Mouse (Mus musculus) heart, embryonic 16.5 days (tissue): ENCODE results near the gene Dnm3. TPM values are rescaled to one million over a fixed set of nuclear protein-coding genes. Genes with fewer than 3 reads are reported as not detected.

Experiments used
- ATAC-seq: fragments of 200-750 bp; cut with Nextera tagmentation; replicated peaks from 2 replicates; pipeline ENCODE4 v1.8.0; 2017; ENCODE audit warnings: moderate number of reproducible peaks; ENCODE audit not compliant: insufficient read depth, low FRiP score; ENCODE audit errors: extremely low read depth
- H3K27ac ChIP-seq: fragments of 300-500 bp; sonication (generic); 2 replicates; pipeline ENCODE4 v1.5.1; 2014; ENCODE audit warnings: mild to moderate bottlenecking, low read length, control low read depth, moderate library complexity
- H3K27me3 ChIP-seq: fragments of 300-500 bp; sonication (generic); 2 replicates; pipeline ENCODE4 v1.6.1; 2014; ENCODE audit warnings: low read length, mixed read lengths; ENCODE audit not compliant: control insufficient read depth, insufficient read depth
- H3K36me3 ChIP-seq: fragments of 300-500 bp; sonication (generic); 2 replicates; pipeline ENCODE4 v1.6.1; 2014; ENCODE audit not compliant: control insufficient read depth, insufficient read depth
- H3K4me1 ChIP-seq: fragments of 300-500 bp; sonication (generic); 2 replicates; pipeline ENCODE4 v1.6.1; 2014; ENCODE audit warnings: low read length, mixed read lengths; ENCODE audit not compliant: control insufficient read depth, insufficient read depth
- H3K4me2 ChIP-seq: fragments of 300-500 bp; sonication (generic); 2 replicates; pipeline ENCODE4 v1.6.1; 2014; ENCODE audit warnings: low read depth, mild to moderate bottlenecking, control low read depth, low read length
- H3K4me3 ChIP-seq: fragments of 300-500 bp; sonication (generic); 2 replicates; pipeline ENCODE4 v1.5.1; 2014; ENCODE audit warnings: mild to moderate bottlenecking, control low read depth, low read length
- H3K9ac ChIP-seq: fragments of 300-500 bp; sonication (generic); 2 replicates; pipeline ENCODE4 v1.6.1; 2014; ENCODE audit warnings: low read length, control low read depth
- H3K9me3 ChIP-seq: fragments of 300-500 bp; sonication (generic); replicated peaks from 2 replicates; pipeline ENCODE4 v1.6.1; 2016; ENCODE audit warnings: low read length; ENCODE audit not compliant: control insufficient read depth
- WGBS: fragments of 180-500 bp; shearing (Covaris S2); extraction: QIAGEN DNeasy Blood & Tissue Kit; methylation state at CpG from one replicate; pipeline ENCODE4 v1.1.7; 2014; 5-methylcytosine and 5-hydroxymethylcytosine counted together
- polyA plus RNA-seq: library from polyadenylated mRNA; unstranded; fragments of >200 nt; fragmentation: Nextera tagmentation; extraction: Ambion mirVana; gene quantifications from 2 replicates; pipeline ENCODE4 v1.2.1, GENCODE M21; 2015

The Dnm3 gene
- polyA plus RNA-seq, result 2.0 and 3.1 TPM in 2 replicates

GRCm38 (mm10) chr1:162477246-162478209 is at the start of gene Dnm3:
TSS of gene Dnm3 (minus strand) at chr1:162478034.
- peak; percentile 97 for ATAC-seq
- peak within 1 kb of the TSS; percentile 61 for H3K4me3 ChIP-seq

DNA sequence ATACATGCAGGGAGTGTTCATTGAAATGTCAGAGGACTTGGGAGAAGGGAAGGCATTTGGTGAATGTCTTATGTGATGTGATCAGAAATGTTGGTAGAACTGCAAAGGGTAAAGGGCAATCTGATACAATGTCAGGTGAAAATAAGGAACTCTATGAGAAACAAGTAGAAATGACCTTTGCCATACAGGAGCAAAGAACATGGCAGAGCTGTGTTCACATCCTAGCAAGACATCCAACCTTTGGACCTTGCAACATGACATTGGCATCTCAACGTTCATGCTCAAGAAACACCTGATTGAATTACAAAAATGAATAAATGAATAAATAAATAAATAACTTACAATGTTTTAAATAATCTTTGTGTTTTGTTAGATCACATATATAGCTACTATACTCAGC is 37.3 kb upstream of the Dnm3 start:
- no peak overlapping the region for H3K27ac ChIP-seq
- no peak overlapping the region for H3K4me3 ChIP-seq
- H3K27me3 ChIP-seq, result no peaks in the 10 kb centered on the region
- no peaks in the 10 kb centered on the region for H3K36me3 ChIP-seq
- no peak overlapping the region for H3K9ac ChIP-seq
- no peaks in the 10 kb centered on the region for H3K9me3 ChIP-seq
- WGBS, result 89% methylated on average over 1 of the region's 1 CpGs
- no peak for ATAC-seq
- H3K4me1 ChIP-seq, result no peaks in the 10 kb centered on the region
- H3K4me2 ChIP-seq, result no peak overlapping the region

More at GRCm38 (mm10) chr1:162477246-162478209, at the start of gene Dnm3:
- Histone ChIP-seq H3K9me3 (no peaks in the 10 kb centered on the region), H3K4me2 (peak within 1 kb of the TSS; percentile 87), H3K9ac (peak within 1 kb of the TSS; percentile 59), H3K27me3 (peaks cover 14% of the 10 kb centered on the region), H3K27ac (no peak within 1 kb of the TSS), H3K4me1 (peaks cover 5% of the 10 kb centered on the region; the same call in 1 of the 2 replicates), H3K36me3 (no peaks in the 10 kb centered on the region)
- under 1% methylated on average over 56 of the region's 56 CpGs for WGBS

DNA sequence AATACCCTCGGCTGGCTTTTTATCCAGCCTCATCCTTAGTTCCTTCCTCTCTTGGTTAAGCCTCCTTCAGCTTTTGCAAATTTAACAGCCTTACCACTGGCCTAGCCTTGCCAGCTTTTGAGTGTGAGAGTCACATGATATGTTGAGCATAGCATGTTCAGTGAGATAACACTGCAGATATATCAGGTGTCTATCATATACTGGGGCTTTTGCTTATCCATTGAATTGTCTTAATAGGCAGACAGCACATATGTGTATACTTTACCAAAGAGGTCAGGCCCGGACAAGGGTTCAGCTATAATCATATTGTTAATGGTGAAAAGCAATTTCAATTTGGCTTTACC is 32.2 kb upstream of the Dnm3 start:
- no peak overlapping the region for H3K27ac ChIP-seq
- no peaks in the 10 kb centered on the region for H3K36me3 ChIP-seq
- peaks cover 8% of the 10 kb centered on the region; the same call in 1 of the 2 replicates for H3K4me1 ChIP-seq
- WGBS, result 53% methylated on average over 2 of the region's 2 CpGs
- H3K9me3 ChIP-seq, result no peaks in the 10 kb centered on the region
- no peak overlapping the region for H3K4me2 ChIP-seq
- no peak overlapping the region for H3K4me3 ChIP-seq
- H3K27me3 ChIP-seq, result no peaks in the 10 kb centered on the region
- ATAC-seq, result no peak
- H3K9ac ChIP-seq, result no peak overlapping the region

GRCm38 (mm10) chr1:162509329-162510012 is 31.6 kb upstream of the Dnm3 start:
- 0 out of 2 replicates have a peak, but pooled peaks have one; percentile 70 for ATAC-seq
- H3K4me1 ChIP-seq, result peaks cover 8% of the 10 kb centered on the region; the same call in 1 of the 2 replicates
- H3K9me3 ChIP-seq, result no peaks in the 10 kb centered on the region
- H3K27ac ChIP-seq, result no peak overlapping the region
- H3K9ac ChIP-seq, result no peak overlapping the region
- H3K4me3 ChIP-seq, result no peak overlapping the region
- no peak overlapping the region for H3K4me2 ChIP-seq
- no peaks in the 10 kb centered on the region for H3K27me3 ChIP-seq
- no peaks in the 10 kb centered on the region for H3K36me3 ChIP-seq
- WGBS, result 20% methylated on average over 12 of the region's 12 CpGs

- no peaks in the 10 kb centered on the region for H3K27me3 ChIP-seq
- H3K4me3 ChIP-seq, result no peak overlapping the region
- H3K36me3 ChIP-seq, result no peaks in the 10 kb centered on the region
- ATAC-seq, result no peak
- no peak overlapping the region for H3K9ac ChIP-seq
- H3K9me3 ChIP-seq, result no peaks in the 10 kb centered on the region
- no peak overlapping the region for H3K27ac ChIP-seq
- WGBS, result 69% methylated on average over 4 of the region's 4 CpGs
- no peak overlapping the region for H3K4me2 ChIP-seq
- peaks cover 8% of the 10 kb centered on the region; the same call in 1 of the 2 replicates for H3K4me1 ChIP-seq
These were observed 30.6 kb upstream of the Dnm3 start for GRCm38 (mm10) chr1:162508211-162509005.

DNA sequence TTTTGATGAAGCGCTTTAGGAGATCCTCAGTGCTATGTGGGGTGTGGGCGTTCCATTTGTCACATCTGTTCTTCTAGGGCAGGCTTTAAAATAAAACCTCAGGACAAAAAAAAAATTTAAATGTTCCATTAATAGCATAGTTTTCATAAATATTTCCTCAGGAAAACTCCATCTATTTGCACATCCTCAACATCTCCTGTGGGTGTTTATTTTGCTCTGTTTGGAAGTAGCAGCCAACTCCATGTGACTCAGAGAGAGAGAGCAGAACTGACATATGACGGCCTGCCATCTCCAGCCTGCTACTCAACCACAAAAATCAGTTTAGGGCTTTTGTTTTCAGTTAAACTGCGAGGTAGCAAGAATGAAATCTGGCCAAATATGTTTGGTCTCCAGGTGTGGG is 28.7 kb upstream of the Dnm3 start:
- 79% methylated on average over 4 of the region's 4 CpGs for WGBS
- Histone ChIP-seq H3K4me1 (peaks cover 8% of the 10 kb centered on the region; the same call in 1 of the 2 replicates), H3K4me3 (no peak overlapping the region), H3K4me2 (no peak overlapping the region), H3K27me3 (no peaks in the 10 kb centered on the region), H3K9me3 (no peaks in the 10 kb centered on the region), H3K36me3 (no peaks in the 10 kb centered on the region), H3K9ac (no peak overlapping the region), H3K27ac (no peak overlapping the region)
- no peak for ATAC-seq

DNA sequence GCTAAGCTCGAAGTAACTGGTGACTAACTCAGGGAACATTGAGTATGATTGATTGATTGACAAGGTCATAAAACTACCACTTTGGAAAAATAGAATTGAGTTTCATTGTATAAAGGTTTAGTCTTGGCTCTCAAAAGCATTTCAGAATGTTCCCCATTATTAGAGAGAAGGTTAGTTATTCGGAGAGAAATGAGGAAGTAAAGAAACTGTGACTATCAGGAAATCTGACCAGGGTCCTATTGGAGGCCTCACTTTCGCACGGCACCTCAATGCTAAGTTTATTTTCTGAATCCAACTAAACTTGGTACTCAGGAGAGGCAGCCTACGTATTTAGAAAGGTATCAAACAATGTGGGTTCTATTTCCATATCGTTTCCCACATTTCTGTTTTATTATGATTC is 27.8 kb upstream of the Dnm3 start:
- Histone ChIP-seq H3K4me3 (no peak overlapping the region), H3K9ac (no peak overlapping the region), H3K4me1 (peaks cover 8% of the 10 kb centered on the region; the same call in 1 of the 2 replicates), H3K36me3 (no peaks in the 10 kb centered on the region), H3K27ac (no peak overlapping the region), H3K27me3 (no peaks in the 10 kb centered on the region), H3K4me2 (no peak overlapping the region), H3K9me3 (no peaks in the 10 kb centered on the region)
- 75% methylated on average over 6 of the region's 6 CpGs for WGBS
- ATAC-seq, result no peak

GRCm38 (mm10) chr1:162476531-162477080 is 1.2 kb downstream of the Dnm3 start:
- Histone ChIP-seq H3K36me3 (no peaks in the 10 kb centered on the region), H3K27me3 (peaks cover 14% of the 10 kb centered on the region), H3K9me3 (no peaks in the 10 kb centered on the region), H3K4me1 (peaks cover 5% of the 10 kb centered on the region; the same call in 1 of the 2 replicates), H3K4me3 (peak overlapping the region; percentile 61), H3K9ac (no peak overlapping the region), H3K4me2 (peak overlapping the region; percentile 87), H3K27ac (no peak overlapping the region)
- 3% methylated on average over 19 of the region's 19 CpGs for WGBS
- ATAC-seq, result no peak
